Mouse (Mus musculus) kidney, embryonic 16.5 days (tissue): ENCODE data around the gene Gm43552. TPM values are rescaled to one million over a fixed set of nuclear protein-coding genes. Genes with fewer than 3 reads are reported as not detected.

Experiments used
- ATAC-seq: fragments of 200-750 bp; cut with Nextera tagmentation; 2 replicates; pipeline ENCODE4 v1.8.0; 2017; ENCODE audit warnings: moderate TSS enrichment; ENCODE audit not compliant: low FRiP score, low TSS enrichment
- H3K27ac ChIP-seq: fragments of 300-500 bp; sonication (generic); 2 replicates; pipeline ENCODE4 v1.5.1; 2014; ENCODE audit warnings: low read length
- H3K27me3 ChIP-seq: fragments of 300-500 bp; sonication (generic); 2 replicates; pipeline ENCODE4 v1.6.1; 2014; ENCODE audit warnings: low read length, control low read depth, mixed read lengths; ENCODE audit not compliant: insufficient read depth
- H3K36me3 ChIP-seq: fragments of 300-500 bp; sonication (generic); 2 replicates; pipeline ENCODE4 v1.6.1; 2014; ENCODE audit warnings: low read length, control low read depth, mixed read lengths; ENCODE audit not compliant: insufficient read depth
- H3K4me1 ChIP-seq: fragments of 300-500 bp; sonication (generic); 2 replicates; pipeline ENCODE4 v1.6.1; 2014; ENCODE audit warnings: low read length, control low read depth, mixed read lengths; ENCODE audit not compliant: insufficient read depth
- H3K4me2 ChIP-seq: fragments of 300-500 bp; sonication (generic); replicated peaks from 2 replicates; pipeline ENCODE4 v1.6.1; 2014; ENCODE audit warnings: low read depth, low read length
- H3K4me3 ChIP-seq: fragments of 300-500 bp; sonication (generic); 2 replicates; pipeline ENCODE4 v1.5.1; 2014; ENCODE audit warnings: mild to moderate bottlenecking, low read length
- H3K9ac ChIP-seq: fragments of 300-500 bp; sonication (generic); replicated peaks from 2 replicates; pipeline ENCODE4 v1.6.1; 2014; ENCODE audit warnings: low read length
- H3K9me3 ChIP-seq: fragments of 300-500 bp; sonication (generic); 2 replicates; pipeline ENCODE4 v1.6.1; 2016; ENCODE audit warnings: low read length, control low read depth
- WGBS: fragments of 180-500 bp; shearing (Covaris S2); extraction: QIAGEN DNeasy Blood & Tissue Kit; methylation state at CpG from one replicate; pipeline ENCODE4 v1.1.7; 2014; 5-methylcytosine and 5-hydroxymethylcytosine counted together
- polyA plus RNA-seq: library from polyadenylated mRNA; unstranded; fragments of >200 nt; fragmentation: Nextera tagmentation; extraction: Ambion mirVana; gene quantifications from 2 replicates; pipeline ENCODE4 v1.2.1, GENCODE M21; 2015

Gene Gm43552
- polyA plus RNA-seq, 1 experiment from 2014 or later, result not detected

- ATAC-seq, result no peak
- Histone ChIP-seq H3K36me3 (peaks cover 11% of the 10 kb centered on the region), H3K9ac (no peak overlapping the region), H3K27me3 (no peaks in the 10 kb centered on the region), H3K4me2 (no peak overlapping the region), H3K9me3 (no peaks in the 10 kb centered on the region), H3K4me3 (no peak overlapping the region), H3K27ac (no peak overlapping the region), H3K4me1 (peaks cover 9% of the 10 kb centered on the region)
- 93% methylated on average over 7 of the region's 7 CpGs for WGBS
These were observed 98.2 kb downstream of the Gm43552 start for GRCm38 (mm10) chr5:65394425-65394824.

- Histone ChIP-seq H3K4me2 (peak overlapping the region; percentile 85), H3K27me3 (no peaks in the 10 kb centered on the region), H3K4me1 (peaks cover 12% of the 10 kb centered on the region), H3K4me3 (peak overlapping the region; percentile 100), H3K9ac (peak overlapping the region; percentile 87), H3K36me3 (peaks cover 36% of the 10 kb centered on the region), H3K27ac (peak overlapping the region; percentile 79), H3K9me3 (no peaks in the 10 kb centered on the region)
- peak; percentile 40; the same call in 1 of the 2 replicates for ATAC-seq
- WGBS, result 2% methylated on average over 12 of the region's 12 CpGs
These were observed 100.9 kb downstream of the Gm43552 start for GRCm38 (mm10) chr5:65391753-65392152.

GRCm38 (mm10) chr5:65390648-65391644, 101.7 kb downstream of the Gm43552 start, which contains the start of the genes Rpl9 and Lias:
TSS of gene Rpl9 (minus strand) at chr5:65391444.
TSS of gene Lias (plus strand) at chr5:65391497.
- Histone ChIP-seq H3K27me3 (no peaks in the 10 kb centered on the region), H3K9ac (peak within 1 kb of the TSS; percentile 100), H3K9me3 (no peaks in the 10 kb centered on the region), H3K36me3 (peaks cover 36% of the 10 kb centered on the region), H3K27ac (peak within 1 kb of the TSS; percentile 91), H3K4me1 (peaks cover 12% of the 10 kb centered on the region), H3K4me3 (peak within 1 kb of the TSS; percentile 100), H3K4me2 (peak within 1 kb of the TSS; percentile 92)
- WGBS, result under 1% methylated on average over 82 of the region's 83 CpGs
- ATAC-seq, result peak; percentile 95

- no peak for ATAC-seq
- WGBS, result 79% methylated on average over 6 of the region's 6 CpGs
- no peak overlapping the region for H3K27ac ChIP-seq
- H3K27me3 ChIP-seq, result no peaks in the 10 kb centered on the region
- H3K9ac ChIP-seq, result no peak overlapping the region
- H3K4me3 ChIP-seq, result no peak overlapping the region
- H3K9me3 ChIP-seq, result no peaks in the 10 kb centered on the region
- no peak overlapping the region for H3K4me2 ChIP-seq
- H3K36me3 ChIP-seq, result peaks cover 32% of the 10 kb centered on the region
- H3K4me1 ChIP-seq, result peaks cover 12% of the 10 kb centered on the region
These were observed 105.4 kb downstream of the Gm43552 start for GRCm38 (mm10) chr5:65387008-65387867.

GRCm38 (mm10) chr5:65385704-65386103, 106.9 kb downstream of the Gm43552 start:
- 66% methylated on average over 2 of the region's 2 CpGs for WGBS
- no peaks in the 10 kb centered on the region for H3K9me3 ChIP-seq
- H3K27me3 ChIP-seq, result no peaks in the 10 kb centered on the region
- peaks cover 32% of the 10 kb centered on the region for H3K36me3 ChIP-seq
- H3K27ac ChIP-seq, result no peak overlapping the region
- no peak overlapping the region for H3K9ac ChIP-seq
- peaks cover 12% of the 10 kb centered on the region for H3K4me1 ChIP-seq
- H3K4me2 ChIP-seq, result no peak overlapping the region
- ATAC-seq, result no peak
- no peak overlapping the region for H3K4me3 ChIP-seq

Other genes starting within 250 kb of the Gm43552 start
- 70.8 and 87.8 TPM in 2 replicates for gene Rfc1, start 157.2 kb downstream of the Gm43552 start, polyA plus RNA-seq
- 0.09 and 0.20 TPM in 2 replicates for gene Klb, start 144.5 kb downstream of the Gm43552 start, polyA plus RNA-seq
- 901 and 990 TPM in 2 replicates for gene Rpl9, start 101.4 kb downstream of the Gm43552 start, polyA plus RNA-seq
- 67.2 and 71.4 TPM in 2 replicates for gene Lias, start 101.3 kb downstream of the Gm43552 start, polyA plus RNA-seq
- gene Ugdh, start 56.9 kb downstream of the Gm43552 start, polyA plus RNA-seq, result 103 and 109 TPM in 2 replicates
- 101 and 106 TPM in 2 replicates for gene Smim14, start 44.4 kb upstream of the Gm43552 start, polyA plus RNA-seq
- gene Ube2k, start 44.4 kb upstream of the Gm43552 start, polyA plus RNA-seq, result 158 and 173 TPM in 2 replicates
- 56.2 and 60.6 TPM in 2 replicates for gene Pds5a, start 205.4 kb upstream of the Gm43552 start, polyA plus RNA-seq